Mouse (Mus musculus) heart, embryonic 16.5 days (tissue): ENCODE measurements around the gene Cenpu. TPM values are rescaled to one million over a fixed set of nuclear protein-coding genes. Genes with fewer than 3 reads are reported as not detected.

ENCODE experiments used
- polyA plus RNA-seq: library from polyadenylated mRNA; unstranded; fragments of >200 nt; fragmentation: Nextera tagmentation; extraction: Ambion mirVana; gene quantifications from 2 replicates; pipeline ENCODE4 v1.2.1, GENCODE M21; 2015

The Cenpu gene
- polyA plus RNA-seq, 1 experiment from 2014 or later = 9.9 TPM

Other genes with a start within 250 kb of the Cenpu start
- 88.1 and 94.7 TPM in 2 replicates for gene Acsl1, start 81.0 kb upstream of the Cenpu start, polyA plus RNA-seq
- gene Primpol, start 65.2 kb downstream of the Cenpu start, polyA plus RNA-seq = 9.0 and 9.5 TPM in 2 replicates
- 53.6 and 63.5 TPM in 2 replicates for gene Casp3, start 65.3 kb downstream of the Cenpu start, polyA plus RNA-seq
- gene Irf2, start 187.7 kb downstream of the Cenpu start, polyA plus RNA-seq = 16.7 and 22.5 TPM in 2 replicates